Mouse (Mus musculus): ENCODE measurements around the gene Atf7ip2. TPM values are rescaled to one million over a fixed set of nuclear protein-coding genes. Genes with fewer than 3 reads are reported as not detected.
"Not testable (repeated sequence)": the region's sequence is repeated elsewhere in the genome, so short reads cannot be mapped to it uniquely, and the experiment has no call there.

The Atf7ip2 gene
- polyA plus RNA-seq, 1 experiment: 1.5 TPM

- no peak for TF ChIP-seq POLR2A (IDR thresholded peaks at IDR 0.05; ENCODE audit: low read depth, low read length)
- no peak for TF ChIP-seq CTCF (IDR thresholded peaks at IDR 0.05; ENCODE audit: borderline replicate concordance, insufficient read depth, low read length)
- no peak overlapping the region for H3K27ac ChIP-seq (ENCODE audit: insufficient read depth, low read length)
- H3K4me1 ChIP-seq (ENCODE audit: control insufficient read depth, insufficient read depth, low read length): no peaks in the 10 kb centered on the region
- no peak overlapping the region for H3K4me3 ChIP-seq (ENCODE audit: insufficient read depth, low read length)
Measured at GRCm38 (mm10) chr16:10227361-10227760, 34.8 kb downstream of the Atf7ip2 start.

GRCm38 (mm10) chr16:10236601-10237000, 44.1 kb downstream of the Atf7ip2 start:
- no peak overlapping the region for H3K4me3 ChIP-seq (ENCODE audit: insufficient read depth, low read length)
- no peaks in the 10 kb centered on the region for H3K4me1 ChIP-seq (ENCODE audit: control insufficient read depth, insufficient read depth, low read length)
- TF ChIP-seq CTCF (IDR thresholded peaks at IDR 0.05; ENCODE audit: borderline replicate concordance, insufficient read depth, low read length): no peak
- TF ChIP-seq POLR2A (IDR thresholded peaks at IDR 0.05; ENCODE audit: low read depth, low read length): no peak
- no peak overlapping the region for H3K27ac ChIP-seq (ENCODE audit: insufficient read depth, low read length)

GRCm38 (mm10) chr16:10253993-10254392, 61.5 kb downstream of the Atf7ip2 start:
- Histone ChIP-seq H3K4me1 (ENCODE audit: control insufficient read depth, insufficient read depth, low read length) (no peaks in the 10 kb centered on the region), H3K27ac (ENCODE audit: insufficient read depth, low read length) (no peak overlapping the region), H3K4me3 (ENCODE audit: insufficient read depth, low read length) (no peak overlapping the region)
- no peak for TF ChIP-seq CTCF (IDR thresholded peaks at IDR 0.05; ENCODE audit: borderline replicate concordance, insufficient read depth, low read length)
- TF ChIP-seq POLR2A (IDR thresholded peaks at IDR 0.05; ENCODE audit: low read depth, low read length): no peak

DNA sequence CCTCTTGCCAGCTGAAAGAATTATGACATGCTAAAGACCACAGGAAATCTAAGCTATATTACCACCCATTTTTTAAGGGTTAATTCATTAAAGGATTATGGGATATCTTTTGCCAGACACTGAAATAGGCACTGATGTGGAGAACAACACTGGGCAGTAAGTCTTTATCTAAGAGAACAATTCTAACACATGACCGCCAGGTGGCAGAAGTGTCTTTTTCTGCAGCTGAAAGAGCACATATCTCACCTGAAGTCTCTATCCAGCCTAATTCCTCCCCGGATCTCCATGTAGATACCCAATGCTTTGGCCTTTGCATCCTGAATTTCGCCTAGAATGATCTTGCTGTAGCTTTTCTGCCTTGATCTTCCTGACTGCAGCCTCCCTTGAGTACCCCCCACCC, 79.7 kb downstream of the Atf7ip2 start:
- Histone ChIP-seq H3K4me1 (ENCODE audit: control insufficient read depth, insufficient read depth, low read length) (no peaks in the 10 kb centered on the region), H3K27ac (ENCODE audit: insufficient read depth, low read length) (no peak overlapping the region), H3K4me3 (ENCODE audit: insufficient read depth, low read length) (no peak overlapping the region)
- TF ChIP-seq CTCF (IDR thresholded peaks at IDR 0.05; ENCODE audit: borderline replicate concordance, insufficient read depth, low read length) (no peak), POLR2A (IDR thresholded peaks at IDR 0.05; ENCODE audit: low read depth, low read length) (no peak)

DNA sequence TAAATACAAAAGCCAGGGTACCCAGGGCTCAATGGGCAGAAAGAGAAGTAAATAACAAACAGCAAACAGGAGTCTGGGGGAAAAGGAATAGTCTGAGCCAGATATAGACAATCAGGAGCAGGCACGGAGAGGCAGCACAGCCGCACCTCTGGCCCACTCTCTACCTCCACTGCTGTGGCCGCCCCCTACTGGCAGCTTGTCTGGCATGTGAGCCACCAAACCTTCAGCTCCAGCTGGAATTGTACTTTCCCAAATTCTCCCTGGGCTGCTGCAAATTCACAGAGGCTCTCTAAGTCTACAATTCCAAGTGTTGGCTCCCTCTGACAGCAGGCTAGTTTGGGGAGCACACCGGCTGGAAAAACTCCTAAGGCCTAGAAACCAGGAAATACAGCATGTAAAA, 82.0 kb downstream of the Atf7ip2 start:
- Histone ChIP-seq H3K4me3 (ENCODE audit: insufficient read depth, low read length) (no peak overlapping the region), H3K27ac (ENCODE audit: insufficient read depth, low read length) (no peak overlapping the region), H3K4me1 (ENCODE audit: control insufficient read depth, insufficient read depth, low read length) (no peaks in the 10 kb centered on the region)
- TF ChIP-seq POLR2A (IDR thresholded peaks at IDR 0.05; ENCODE audit: low read depth, low read length): no peak
- TF ChIP-seq CTCF (IDR thresholded peaks at IDR 0.05; ENCODE audit: borderline replicate concordance, insufficient read depth, low read length): 0 out of 2 replicates have a peak, but pooled peaks have one; percentile 9

- H3K4me1 ChIP-seq (ENCODE audit: control insufficient read depth, insufficient read depth, low read length); H3K4me3 ChIP-seq (ENCODE audit: insufficient read depth, low read length): not testable (repeated sequence)
Measured at GRCm38 (mm10) chr16:10276778-10277177, 84.3 kb downstream of the Atf7ip2 start.

DNA sequence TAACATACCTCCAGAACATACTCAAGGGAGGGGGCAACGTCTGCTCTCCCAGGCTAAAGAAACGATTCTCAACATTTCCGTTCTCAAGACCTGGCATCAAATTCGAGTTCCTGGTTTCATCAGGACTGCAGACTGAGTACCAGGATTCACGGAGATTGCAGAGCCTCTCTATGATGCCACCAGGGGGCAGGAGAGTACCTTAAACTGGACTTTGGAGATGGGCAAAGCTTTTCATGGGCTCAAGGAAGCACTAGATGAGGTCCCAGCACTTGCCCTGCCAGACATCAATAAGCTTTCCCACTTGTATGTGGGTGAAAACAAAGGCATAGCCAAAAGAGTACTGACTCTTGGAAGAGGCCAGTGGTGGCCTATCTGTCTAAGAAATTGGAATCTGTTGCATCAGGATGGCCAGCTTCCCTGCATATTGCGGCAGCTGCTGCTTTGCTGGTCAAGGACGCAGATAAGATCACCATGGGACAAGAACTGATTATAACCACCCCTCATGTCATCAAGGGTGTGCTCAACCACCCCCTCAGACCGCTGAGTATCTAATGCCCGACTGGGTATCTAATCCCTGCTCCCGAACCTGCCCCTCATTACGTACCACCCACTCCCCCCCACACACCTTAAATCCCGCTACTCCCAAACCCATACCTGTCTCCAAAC, 87.9 kb downstream of the Atf7ip2 start:
- Histone ChIP-seq H3K4me1 (ENCODE audit: control insufficient read depth, insufficient read depth, low read length) (no peaks in the 10 kb centered on the region; the same call in 1 of the 2 replicates), H3K27ac (ENCODE audit: insufficient read depth, low read length) (no peak overlapping the region), H3K4me3 (ENCODE audit: insufficient read depth, low read length) (no peak overlapping the region)
- TF ChIP-seq POLR2A (IDR thresholded peaks at IDR 0.05; ENCODE audit: low read depth, low read length): no peak
- TF ChIP-seq CTCF (IDR thresholded peaks at IDR 0.05; ENCODE audit: borderline replicate concordance, insufficient read depth, low read length): peak; percentile 45; the same call in 1 of the 2 replicates

More at GRCm38 (mm10) chr16:10276778-10277177, 84.3 kb downstream of the Atf7ip2 start:
- H3K27ac ChIP-seq (ENCODE audit: insufficient read depth, low read length): not testable (repeated sequence)

DNA sequence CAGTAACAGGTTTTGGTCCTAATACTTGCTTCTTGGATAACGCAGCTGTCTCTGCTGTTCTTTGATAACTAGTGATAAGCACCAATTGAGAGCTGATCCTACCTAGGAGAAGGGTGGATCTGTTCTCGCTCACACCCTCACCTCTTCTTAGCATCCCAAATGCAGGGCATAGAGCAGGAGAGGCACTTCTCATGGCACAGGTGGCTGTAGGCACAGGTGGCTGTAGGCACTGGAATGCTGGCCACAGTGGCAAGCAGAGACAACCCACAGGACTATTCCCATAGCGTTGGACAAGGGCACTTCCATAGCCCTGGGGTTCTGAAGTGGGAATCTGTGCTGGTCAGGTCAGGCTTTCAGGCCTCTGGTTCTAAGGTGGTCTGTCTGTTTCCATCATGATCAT, 89.4 kb downstream of the Atf7ip2 start:
- Histone ChIP-seq H3K27ac (ENCODE audit: insufficient read depth, low read length) (no peak overlapping the region), H3K4me1 (ENCODE audit: control insufficient read depth, insufficient read depth, low read length) (peaks cover 9% of the 10 kb centered on the region)
- no peak for TF ChIP-seq POLR2A (IDR thresholded peaks at IDR 0.05; ENCODE audit: low read depth, low read length)
- no peak for TF ChIP-seq CTCF (IDR thresholded peaks at IDR 0.05; ENCODE audit: borderline replicate concordance, insufficient read depth, low read length)

GRCm38 (mm10) chr16:10286513-10287268, 94.2 kb downstream of the Atf7ip2 start:
- H3K4me3 ChIP-seq (ENCODE audit: insufficient read depth, low read length): no peak overlapping the region
- TF ChIP-seq CTCF (IDR thresholded peaks at IDR 0.05; ENCODE audit: borderline replicate concordance, insufficient read depth, low read length): no peak
- peak; percentile 39; the same call in 1 of the 2 replicates for TF ChIP-seq POLR2A (IDR thresholded peaks at IDR 0.05; ENCODE audit: low read depth, low read length)
- H3K4me1 ChIP-seq (ENCODE audit: control insufficient read depth, insufficient read depth, low read length): peaks cover 10% of the 10 kb centered on the region
- peak overlapping the region; percentile 79 for H3K27ac ChIP-seq (ENCODE audit: insufficient read depth, low read length)

More for the DNA sequence above, 89.4 kb downstream of the Atf7ip2 start:
- no peak overlapping the region for H3K4me3 ChIP-seq (ENCODE audit: insufficient read depth, low read length)

GRCm38 (mm10) chr16:10288115-10288514, 95.6 kb downstream of the Atf7ip2 start:
- H3K4me1 ChIP-seq (ENCODE audit: control insufficient read depth, insufficient read depth, low read length): peaks cover 10% of the 10 kb centered on the region
- no peak overlapping the region for H3K4me3 ChIP-seq (ENCODE audit: insufficient read depth, low read length)
- H3K27ac ChIP-seq (ENCODE audit: insufficient read depth, low read length): peak overlapping the region; percentile 30; the same call in 1 of the 2 replicates
- no peak for TF ChIP-seq POLR2A (IDR thresholded peaks at IDR 0.05; ENCODE audit: low read depth, low read length)
- TF ChIP-seq CTCF (IDR thresholded peaks at IDR 0.05; ENCODE audit: borderline replicate concordance, insufficient read depth, low read length): no peak

Measured in embryonic fibroblast, embryonic 13.5 days (primary cell).